Mouse (Mus musculus) ES-Bruce4 (cell line): ENCODE results near the gene Pld1.

Experiments used
- CTCF ChIP-seq: IDR thresholded peaks from one replicate; pipeline ENCODE4 v1.8.1; 2011; ENCODE audit warnings: low read depth, low read length
- POLR2A ChIP-seq: IDR thresholded peaks from one replicate; pipeline ENCODE4 v1.8.1; 2011; ENCODE audit warnings: low read length; ENCODE audit not compliant: insufficient read depth

DNA sequence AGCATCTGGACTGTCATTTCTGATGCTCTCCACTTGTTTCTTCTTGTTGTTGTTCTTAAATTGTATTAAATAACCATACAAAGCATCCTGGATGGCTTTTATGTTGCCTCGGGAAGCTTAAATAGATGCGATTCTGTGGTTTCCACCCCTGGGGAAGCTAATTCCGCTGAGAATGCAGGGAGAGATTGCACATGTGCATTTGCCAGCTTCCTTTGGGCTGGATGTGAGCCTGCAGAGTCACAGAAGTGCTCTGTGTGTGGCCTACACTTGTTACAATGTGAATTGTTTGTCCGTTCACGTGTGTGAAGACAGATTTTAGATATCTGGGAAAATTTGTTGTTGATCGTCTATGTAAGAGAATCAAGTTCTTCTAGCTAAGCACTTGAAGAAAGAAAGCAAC is 74.9 kb downstream of the Pld1 start:
- no peak for TF ChIP-seq CTCF
- no peak for TF ChIP-seq POLR2A
